Mouse (Mus musculus) ZHBTc4 (cell line): ENCODE measurements around the gene Pou2f3.
A peak's percentile ranks its signal among the peaks of the same experiment; 100 is the strongest.

Experiments
- DNase-seq: peaks from one replicate; pipeline ENCODE4 v3.0.0-alpha.2; 2011; ENCODE audit warnings: low read depth, low spot score

The Pou2f3 gene

DNA sequence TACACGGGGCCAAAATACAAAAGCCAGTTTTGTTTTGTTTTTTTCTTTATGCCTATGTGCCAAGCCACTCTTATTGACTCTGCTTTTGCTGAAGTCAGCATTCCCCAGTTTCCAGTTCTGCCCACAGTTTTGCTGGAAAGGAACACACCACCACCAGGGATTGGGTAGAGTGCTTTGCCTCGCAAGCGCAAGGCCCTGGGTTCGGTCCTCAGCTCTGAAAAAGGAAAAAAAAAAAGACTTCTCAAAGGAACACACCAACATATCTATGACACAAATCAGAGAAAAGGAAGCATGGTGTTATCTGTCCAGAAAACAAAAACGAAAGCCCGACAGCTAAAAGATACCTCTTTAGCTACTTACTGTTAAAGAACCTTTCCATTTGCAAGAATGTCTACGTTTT, 101.0 kb downstream of the Pou2f3 start:
- no peak for DNase-seq

- DNase-seq: no peak
Observed at GRCm38 (mm10) chr9:43108721-43109120, 101.4 kb downstream of the Pou2f3 start.

DNA sequence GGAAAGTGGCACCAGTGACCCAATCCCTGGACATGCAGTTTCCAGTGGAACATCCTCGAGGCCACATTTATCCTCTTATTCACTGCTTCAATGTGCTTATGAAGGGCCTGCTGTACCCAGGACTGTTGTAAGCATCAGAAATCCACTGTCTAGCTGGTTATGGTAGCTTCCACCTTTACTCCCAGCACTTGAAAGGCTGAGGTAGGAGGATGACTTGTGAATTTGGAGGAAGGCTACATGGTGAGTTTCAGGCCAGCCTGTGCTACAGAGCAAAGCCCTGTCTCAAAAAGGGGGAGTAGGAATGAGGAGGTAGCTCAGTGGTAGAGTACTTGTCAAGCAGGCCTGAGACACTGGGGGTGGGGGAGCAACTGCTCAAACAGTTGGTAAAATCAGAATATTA, 102.1 kb downstream of the Pou2f3 start:
- no peak for DNase-seq

DNA sequence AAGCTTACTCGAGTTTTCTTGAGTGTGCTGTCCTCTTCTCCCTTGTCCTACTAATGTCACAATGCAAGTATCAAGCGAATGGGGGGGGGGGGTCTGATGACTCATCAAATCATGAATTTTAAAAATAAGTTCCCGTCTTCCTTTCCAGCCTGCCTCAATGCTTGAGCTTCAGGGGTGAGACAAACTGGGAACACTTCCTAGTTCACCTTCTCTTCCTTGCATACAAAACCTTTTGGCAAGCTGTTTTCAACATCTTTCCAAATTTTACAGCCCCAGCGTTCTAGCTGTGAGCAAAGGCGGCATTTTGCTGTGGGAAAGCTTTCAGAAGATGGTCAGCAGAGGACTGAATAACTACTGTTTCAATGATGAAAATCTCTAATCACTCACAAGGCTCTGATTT, 102.6 kb downstream of the Pou2f3 start:
- no peak for DNase-seq

DNA sequence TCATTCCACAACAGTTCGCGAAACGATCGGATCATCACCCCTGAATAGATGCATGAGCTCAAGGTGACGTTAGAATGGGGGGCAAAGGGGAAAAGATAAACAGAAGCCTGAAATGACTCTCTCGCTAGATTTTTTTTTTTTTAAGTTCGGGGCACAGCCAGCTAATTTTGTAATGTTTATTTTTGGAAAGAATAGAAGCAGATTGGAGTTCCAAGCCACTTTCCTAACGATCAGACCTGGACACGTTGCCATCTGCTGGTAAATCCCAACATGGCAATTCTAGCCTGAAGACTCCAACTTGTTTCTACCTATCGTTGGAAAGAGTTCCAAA, 103.0 kb downstream of the Pou2f3 start, which contains the start of gene Arhgef12:
TSS of gene Arhgef12 (minus strand) at position 53 of the 331 bp plus-strand sequence.
- peak; percentile 50 for DNase-seq

- no peak for DNase-seq
Observed at GRCm38 (mm10) chr9:43106426-43107186, 103.6 kb downstream of the Pou2f3 start.

DNA sequence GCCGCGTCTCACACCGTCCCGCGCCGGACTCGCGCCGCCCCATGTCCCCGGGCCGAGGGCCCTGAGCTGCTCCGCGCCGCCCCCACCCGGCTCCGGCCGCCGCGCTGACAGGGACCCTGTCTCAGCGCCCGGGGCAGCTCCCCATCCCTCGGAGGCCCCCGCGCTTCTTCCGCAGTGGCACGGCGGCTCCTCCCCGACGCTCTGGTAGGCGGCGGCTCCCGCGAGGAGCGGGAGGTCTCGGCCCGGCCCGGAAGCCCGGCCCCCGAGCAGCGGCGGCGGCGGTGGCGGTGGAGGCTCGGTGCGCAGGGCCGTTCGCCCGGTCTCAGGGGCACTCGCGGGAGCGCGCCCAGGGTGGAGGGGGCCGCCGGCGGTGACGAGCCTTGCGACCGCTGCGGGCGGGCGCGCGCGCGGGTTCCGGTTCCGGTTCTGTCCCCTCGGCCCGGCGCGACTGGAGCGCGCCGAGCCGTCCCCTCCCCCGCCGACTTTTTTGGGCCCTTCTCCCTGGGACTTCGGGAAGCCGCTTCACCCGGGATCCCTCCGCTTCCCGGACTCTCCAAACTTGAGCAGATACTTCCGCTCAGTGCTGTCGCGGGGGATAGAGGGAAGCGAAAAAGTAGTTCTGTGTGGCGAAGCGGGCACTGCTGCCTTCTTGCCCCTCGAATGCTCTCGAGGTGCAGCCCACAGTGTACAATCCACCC, 104.4 kb downstream of the Pou2f3 start:
- DNase-seq: peak; percentile 97

DNA sequence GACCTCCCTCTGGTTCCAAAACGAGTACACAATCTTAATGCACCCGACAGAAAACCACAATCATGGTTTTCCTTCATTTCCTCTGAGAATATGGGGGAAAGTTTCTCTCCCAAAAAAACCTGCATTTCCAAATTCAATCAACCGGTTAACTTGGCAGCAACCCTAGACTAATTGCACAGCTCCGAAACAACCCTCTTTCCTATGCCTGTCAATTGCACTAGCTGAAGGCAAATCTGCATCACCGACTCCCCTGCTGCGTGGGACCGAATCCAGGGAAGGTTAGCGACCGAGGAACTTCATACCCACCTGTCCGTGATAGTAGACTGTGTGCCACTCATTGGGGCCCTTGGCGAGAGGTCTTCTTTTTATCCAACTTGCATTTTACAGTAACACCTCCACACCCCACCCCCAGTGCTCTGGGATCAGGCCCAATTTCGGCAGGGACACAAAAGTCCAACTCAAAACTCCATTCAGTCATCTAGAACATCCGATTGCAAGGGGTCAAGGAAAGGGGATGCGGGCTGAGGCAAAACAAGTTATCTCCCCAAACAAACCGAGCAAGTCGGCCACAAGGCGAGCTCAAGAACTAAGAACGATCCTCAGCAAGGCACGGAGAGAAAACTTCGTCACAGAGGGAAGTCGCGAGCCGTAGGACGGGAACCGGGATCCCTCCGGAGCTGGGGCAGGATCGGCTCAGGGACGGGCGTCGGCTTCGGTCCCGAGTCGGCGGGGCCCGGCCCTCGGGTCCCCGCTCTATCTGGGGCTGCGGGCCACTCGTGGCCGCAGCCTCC, 105.1 kb downstream of the Pou2f3 start:
- peak; percentile 66 for DNase-seq

GRCm38 (mm10) chr9:43104526-43104872, 105.7 kb downstream of the Pou2f3 start:
- peak; percentile 38 for DNase-seq

DNA sequence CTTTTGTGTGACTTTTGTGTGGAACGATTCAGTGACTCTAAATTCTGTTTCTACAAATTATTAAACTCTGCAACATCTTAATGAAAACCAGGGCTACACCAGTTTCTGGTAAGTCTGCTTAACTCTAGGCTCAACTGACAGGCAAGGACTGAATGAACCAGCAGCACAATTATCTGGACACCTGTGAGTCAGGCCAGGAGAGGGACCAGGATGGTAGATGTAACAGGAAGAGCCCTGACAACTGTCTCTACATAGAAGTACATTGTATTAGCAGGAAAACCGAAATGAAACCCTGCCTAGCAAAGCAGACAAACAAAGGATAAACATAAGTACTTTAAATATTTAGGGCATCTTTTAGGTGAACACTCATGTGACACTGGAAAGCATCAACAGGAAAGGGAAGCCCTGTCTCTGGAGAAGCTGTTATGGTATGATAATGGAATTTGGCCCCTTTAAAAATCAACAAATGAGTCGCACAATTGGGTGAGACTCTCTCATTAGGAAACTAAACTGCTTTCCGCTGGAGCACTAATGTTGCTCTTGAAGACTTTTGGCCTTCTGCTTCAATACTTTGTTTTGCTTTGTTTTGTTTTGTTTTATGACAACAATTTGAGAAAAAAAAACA, 106.4 kb downstream of the Pou2f3 start:
- no peak for DNase-seq

DNA sequence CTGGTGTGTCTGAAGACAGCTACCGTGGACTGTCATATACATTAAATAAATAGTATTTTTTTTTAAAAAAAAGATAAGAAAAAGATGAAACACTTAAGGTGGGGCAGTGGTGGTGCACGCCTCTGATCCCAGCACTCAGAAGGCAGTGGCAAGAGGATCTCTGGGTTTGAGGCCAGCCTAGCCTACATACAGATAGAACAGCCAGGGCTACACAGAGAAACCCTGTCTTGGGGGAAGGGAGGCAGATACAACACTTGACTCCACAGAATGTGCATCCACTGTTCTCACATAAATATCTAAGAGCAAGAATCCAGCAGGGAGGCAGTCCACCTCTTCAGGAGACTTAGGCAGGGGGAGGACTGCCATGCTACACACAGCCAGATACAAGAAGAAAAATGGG, 107.2 kb downstream of the Pou2f3 start:
- DNase-seq: no peak

GRCm38 (mm10) chr9:43101936-43102595, 108.1 kb downstream of the Pou2f3 start:
- no peak for DNase-seq

DNA sequence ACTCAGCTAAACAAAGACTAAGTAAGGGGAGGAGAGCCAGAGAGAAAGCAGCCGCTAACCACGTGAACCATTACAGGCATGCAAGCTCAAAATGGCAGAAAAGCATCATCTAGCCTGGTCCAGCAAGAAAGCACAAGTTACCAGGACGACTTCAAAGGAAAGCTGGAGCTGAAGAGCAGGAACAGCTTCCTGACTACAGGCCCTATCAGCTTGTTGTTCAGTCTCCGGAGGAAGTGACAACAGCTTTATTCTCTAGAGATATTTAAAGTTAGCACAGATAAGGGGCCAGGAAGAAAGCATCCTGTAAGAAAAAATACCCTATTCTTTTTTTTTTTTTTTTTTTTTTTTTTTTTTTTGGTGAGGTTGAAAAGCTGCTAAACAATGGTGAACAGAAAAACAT, 111.2 kb downstream of the Pou2f3 start:
- no peak for DNase-seq

- DNase-seq: no peak
Observed at GRCm38 (mm10) chr9:43097801-43098557, 112.2 kb downstream of the Pou2f3 start.

- DNase-seq: no peak
Observed at GRCm38 (mm10) chr9:43096337-43096736, 113.8 kb downstream of the Pou2f3 start.

DNA sequence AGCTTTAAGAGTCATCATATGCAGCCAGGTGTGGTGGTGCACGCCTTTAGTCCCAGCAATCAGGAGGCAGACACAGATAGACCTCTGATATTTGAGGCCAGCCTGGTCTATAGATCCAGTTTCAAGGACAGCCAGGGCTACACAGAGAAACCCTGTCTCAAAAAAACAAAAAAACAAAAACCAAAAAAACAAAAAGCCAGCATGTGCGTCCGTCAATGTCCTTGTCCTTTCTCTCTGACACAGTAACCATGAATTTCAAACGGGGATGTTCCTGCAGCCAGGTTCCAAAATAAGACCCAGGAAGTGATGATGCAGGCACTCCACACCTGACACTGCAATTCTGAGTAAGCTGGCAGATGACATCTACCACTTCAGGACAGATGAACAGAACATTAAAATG, 115.3 kb downstream of the Pou2f3 start:
- no peak for DNase-seq

GRCm38 (mm10) chr9:43093803-43094202, 116.4 kb downstream of the Pou2f3 start:
- DNase-seq: no peak

DNA sequence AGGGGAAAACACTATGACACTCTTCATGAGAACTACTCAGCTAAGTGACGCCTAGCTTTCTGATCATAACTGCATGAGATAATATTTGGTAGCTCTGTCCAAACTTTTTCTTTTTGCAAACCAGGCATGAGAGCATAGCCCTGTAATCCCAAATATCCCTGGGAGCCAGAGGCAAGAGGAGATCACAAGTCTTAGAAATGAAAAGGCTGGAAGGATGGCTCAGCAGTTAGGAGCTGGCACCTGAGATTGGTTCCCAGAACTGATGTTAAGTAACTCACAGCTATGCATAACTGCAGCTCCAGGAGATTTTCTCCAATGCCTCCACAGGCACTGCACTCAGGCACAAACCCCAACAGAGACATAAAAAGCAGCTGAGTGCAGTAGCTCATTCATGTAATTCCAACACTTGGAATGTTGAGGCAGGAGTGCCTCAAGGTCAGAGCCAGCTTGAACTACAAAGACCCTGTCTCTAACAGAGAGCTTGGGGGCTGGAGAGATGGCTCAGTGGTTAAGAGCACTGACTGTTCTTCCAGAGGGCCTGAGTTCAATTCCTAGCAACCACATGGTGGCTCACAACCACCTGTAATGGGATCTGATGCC, 124.4 kb downstream of the Pou2f3 start:
- DNase-seq: peak; percentile 66

DNA sequence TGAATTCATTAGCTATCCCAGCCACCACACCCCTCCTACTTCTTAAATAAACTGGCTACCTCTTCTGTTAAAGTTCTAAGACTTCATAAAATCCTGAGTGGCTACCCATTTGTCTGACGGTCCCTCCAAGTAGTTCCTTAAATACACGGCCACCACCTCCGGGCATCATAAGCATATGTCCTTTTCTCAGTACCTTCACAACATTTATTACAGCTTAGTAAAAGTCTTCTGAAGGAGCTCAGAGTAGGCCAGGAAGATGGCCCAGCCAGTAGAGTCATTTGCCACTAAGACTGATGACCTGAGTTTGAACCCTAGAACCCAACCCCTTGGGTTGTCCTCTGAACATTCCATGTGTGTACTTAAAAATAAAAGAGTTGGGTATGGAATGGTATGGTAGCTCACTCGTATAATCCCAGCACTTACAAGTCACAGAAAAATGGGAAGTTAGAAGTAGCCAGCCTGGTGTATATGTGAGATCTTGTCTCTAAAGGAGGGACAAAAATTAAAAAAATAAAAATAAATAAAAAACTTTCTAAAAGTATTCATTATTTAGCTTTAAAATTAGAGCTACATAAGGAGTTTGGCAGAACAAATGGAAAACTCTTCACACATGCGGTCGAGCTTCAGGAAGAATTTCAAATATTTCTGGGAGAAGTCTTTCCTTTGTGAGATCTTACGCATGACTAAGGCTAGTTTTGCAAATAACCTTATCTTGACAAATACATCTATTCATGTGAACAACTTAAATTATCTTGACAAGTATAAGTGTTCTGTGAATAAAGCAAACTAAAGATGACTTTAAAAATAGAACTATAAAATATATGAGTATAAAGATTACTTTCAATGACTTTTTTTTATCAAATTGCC, 125.4 kb downstream of the Pou2f3 start:
- DNase-seq: peak; percentile 27
